Mouse (Mus musculus): ENCODE measurements at regions not wholly inside any gene's neighbourhood (a gene's known extent, or its start where the extent isn't known, plus 50 kb on each side); places are given as distances from the start of the nearest gene placed in this dataset.

DNA sequence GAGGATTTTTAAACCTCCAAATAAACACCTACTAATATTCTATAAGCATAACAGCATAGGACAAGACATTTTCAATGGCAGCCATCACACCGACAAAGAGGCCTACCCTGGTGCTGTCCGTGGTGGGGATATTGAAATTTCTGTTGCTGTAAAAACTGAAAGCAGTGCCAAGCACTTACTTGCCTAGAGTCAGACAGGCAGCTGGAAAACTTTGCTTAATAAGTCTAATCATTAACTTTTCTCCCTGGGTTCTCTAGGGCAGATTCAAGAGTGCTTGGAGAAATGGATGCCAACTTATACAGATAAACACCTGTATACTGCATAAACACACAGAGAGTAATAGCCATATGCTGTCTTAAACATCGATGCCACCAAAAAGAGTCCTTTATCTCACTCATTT is 192.3 kb upstream of the Ddx18 start:
- Histone ChIP-seq H3K27me3 (no peaks in the 10 kb centered on the region), H3K9me3 (no peaks in the 10 kb centered on the region), H3K36me3 (no peaks in the 10 kb centered on the region), H3K4me1 (replicated peaks) (no peaks in the 10 kb centered on the region), H3K4me3 (no peak overlapping the region), H3K4me2 (no peak overlapping the region), H3K9ac (no peak overlapping the region), H3K27ac (replicated peaks) (no peak overlapping the region)
- no peak for ATAC-seq (ENCODE audit: low read depth)
- WGBS: 80% methylated on average over 3 of the region's 3 CpGs

DNA sequence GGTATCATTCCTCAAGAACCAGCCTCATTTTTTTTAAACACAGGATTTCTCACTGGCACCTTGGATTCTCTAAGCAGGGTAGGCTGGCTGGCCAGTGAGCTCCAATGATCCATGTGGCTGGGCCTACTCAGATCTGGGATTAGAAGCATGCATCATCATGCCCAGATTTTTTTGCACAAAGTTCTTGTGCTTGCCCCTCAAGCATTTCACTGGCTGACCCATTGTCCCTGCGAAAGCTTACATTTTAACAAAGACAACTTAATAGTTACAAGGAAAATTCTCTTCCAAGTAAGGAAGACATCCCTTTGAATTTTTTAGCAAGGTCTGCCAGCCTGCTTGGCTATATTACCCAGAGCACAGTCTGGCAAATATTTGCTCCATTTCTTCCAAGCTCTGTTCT is 177.4 kb upstream of the Ddx18 start:
- Histone ChIP-seq H3K4me2 (no peak overlapping the region), H3K36me3 (no peaks in the 10 kb centered on the region), H3K27me3 (no peaks in the 10 kb centered on the region), H3K4me1 (replicated peaks) (no peaks in the 10 kb centered on the region), H3K4me3 (no peak overlapping the region), H3K9me3 (no peaks in the 10 kb centered on the region), H3K9ac (no peak overlapping the region), H3K27ac (replicated peaks) (no peak overlapping the region)
- no peak for ATAC-seq (ENCODE audit: low read depth)
- 91% methylated on average over 1 of the region's 1 CpGs for WGBS

DNA sequence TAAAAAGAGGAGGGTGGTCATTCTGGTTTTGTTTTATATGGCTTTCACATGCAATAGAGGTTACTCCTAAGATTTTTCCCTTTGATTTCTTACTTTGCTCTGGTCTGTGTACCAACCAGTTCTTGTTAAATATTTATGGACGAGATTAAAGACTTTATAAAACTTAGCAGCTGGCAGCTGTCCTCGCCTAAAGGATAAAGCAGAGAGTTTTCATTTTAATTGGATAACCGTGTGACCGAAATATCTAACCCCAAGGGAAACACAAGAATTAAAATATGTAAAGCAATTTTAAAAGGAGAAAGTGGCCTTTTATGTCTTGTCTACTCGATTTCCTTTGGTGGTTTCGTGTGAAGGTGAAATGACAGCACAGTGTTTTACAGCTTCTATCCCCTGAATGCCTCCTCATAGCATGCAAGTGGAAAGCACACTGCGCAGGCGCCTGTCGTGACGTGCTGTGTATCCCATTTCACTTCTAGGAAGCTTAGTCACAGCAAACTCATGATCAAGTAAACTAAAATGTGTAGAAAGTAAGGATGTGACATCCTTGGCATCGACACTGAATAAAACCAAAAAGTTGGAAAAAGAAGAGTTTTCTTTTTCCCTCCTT is 167.4 kb upstream of the Ddx18 start:
- no peaks in the 10 kb centered on the region for H3K27me3 ChIP-seq
- WGBS: 66% methylated on average over 11 of the region's 11 CpGs
- ATAC-seq (ENCODE audit: low read depth): no peak
- H3K9me3 ChIP-seq: no peaks in the 10 kb centered on the region
- H3K27ac ChIP-seq (replicated peaks): no peak overlapping the region
- peaks cover 3% of the 10 kb centered on the region; the same call in 1 of the 2 replicates for H3K4me1 ChIP-seq (replicated peaks)
- no peak overlapping the region for H3K4me3 ChIP-seq
- no peaks in the 10 kb centered on the region for H3K36me3 ChIP-seq
- no peak overlapping the region for H3K9ac ChIP-seq
- H3K4me2 ChIP-seq: no peak overlapping the region

DNA sequence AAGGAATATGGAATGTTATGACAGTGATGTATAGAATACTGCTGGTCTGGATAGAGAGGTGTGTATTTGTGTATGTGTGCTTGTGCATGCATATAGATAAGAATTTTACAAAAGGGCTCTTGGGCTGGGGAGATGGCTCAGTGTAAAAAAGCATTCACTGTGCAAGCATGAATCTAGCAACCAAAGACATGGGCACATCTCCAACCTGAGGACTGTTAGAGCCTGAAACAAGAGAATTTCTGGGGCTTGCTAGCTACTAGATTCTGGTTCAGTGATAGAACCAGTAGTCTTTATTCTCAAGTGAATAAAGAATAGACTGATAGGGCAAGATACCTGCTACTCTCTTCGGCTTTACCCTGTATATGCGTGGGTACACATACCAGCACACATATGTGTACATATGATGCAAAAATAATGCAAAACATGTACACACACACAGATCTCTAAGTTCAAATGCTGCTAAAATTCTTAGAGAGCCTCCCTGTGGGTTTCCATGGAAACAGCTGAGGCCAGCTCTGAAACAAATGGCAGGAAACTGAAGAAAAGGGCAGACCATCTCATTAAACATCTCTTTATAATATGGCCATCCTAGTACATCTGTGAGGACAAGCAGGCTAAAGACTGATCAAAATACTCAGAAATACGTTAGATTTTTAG is 166.8 kb upstream of the Ddx18 start:
- Histone ChIP-seq H3K4me3 (no peak overlapping the region), H3K27me3 (no peaks in the 10 kb centered on the region), H3K4me1 (replicated peaks) (peaks cover 3% of the 10 kb centered on the region; the same call in 1 of the 2 replicates), H3K27ac (replicated peaks) (no peak overlapping the region), H3K9ac (no peak overlapping the region), H3K9me3 (no peaks in the 10 kb centered on the region), H3K36me3 (no peaks in the 10 kb centered on the region), H3K4me2 (no peak overlapping the region)
- 77% methylated on average over 3 of the region's 3 CpGs for WGBS
- ATAC-seq (ENCODE audit: low read depth): no peak

DNA sequence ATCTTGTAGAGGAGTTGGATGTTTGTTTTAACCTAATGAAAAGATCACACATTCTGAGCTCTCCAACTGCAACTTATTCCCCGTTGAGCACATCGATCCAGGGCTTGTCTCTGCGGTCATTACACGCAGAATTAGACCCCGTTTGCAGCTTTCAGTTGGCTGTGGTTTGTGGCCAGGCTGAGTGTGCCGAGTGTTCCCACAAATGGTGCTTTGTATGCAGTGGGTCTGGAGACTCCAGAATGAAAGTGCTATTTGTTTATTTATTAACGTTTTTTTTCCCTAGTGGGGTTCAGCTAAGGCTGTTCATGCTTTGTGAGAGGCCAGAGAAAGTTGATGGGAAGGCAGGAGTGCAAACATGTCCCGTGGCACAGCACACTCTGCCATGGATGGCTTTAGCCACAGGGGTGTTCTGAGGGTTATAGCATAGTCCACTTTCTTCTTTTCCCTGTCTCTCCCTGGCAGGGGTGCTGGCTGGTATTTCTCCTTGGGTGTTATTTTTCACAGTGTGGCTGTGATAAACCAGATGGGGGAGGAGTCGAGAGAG is 141.6 kb upstream of the Ddx18 start:
- no peak overlapping the region for H3K4me3 ChIP-seq
- no peak overlapping the region for H3K9ac ChIP-seq
- ATAC-seq (ENCODE audit: low read depth): peak; percentile 27; the same call in 1 of the 2 replicates
- no peak overlapping the region for H3K27ac ChIP-seq (replicated peaks)
- WGBS: 73% methylated on average over 9 of the region's 9 CpGs
- no peak overlapping the region for H3K4me2 ChIP-seq
- no peaks in the 10 kb centered on the region for H3K36me3 ChIP-seq
- no peaks in the 10 kb centered on the region for H3K4me1 ChIP-seq (replicated peaks)
- no peaks in the 10 kb centered on the region for H3K27me3 ChIP-seq
- no peaks in the 10 kb centered on the region for H3K9me3 ChIP-seq

GRCm38 (mm10) chr1:121708301-121708700 is 140.5 kb upstream of the Ddx18 start:
- 73% methylated on average over 10 of the region's 10 CpGs for WGBS
- no peak for ATAC-seq (ENCODE audit: low read depth)

GRCm38 (mm10) chr1:121701826-121702225 is 134.0 kb upstream of the Ddx18 start:
- ATAC-seq (ENCODE audit: low read depth): no peak
- no peak overlapping the region for H3K4me3 ChIP-seq
- H3K36me3 ChIP-seq: no peaks in the 10 kb centered on the region
- no peak overlapping the region for H3K27ac ChIP-seq (replicated peaks)
- 59% methylated on average over 7 of the region's 7 CpGs for WGBS
- no peaks in the 10 kb centered on the region for H3K27me3 ChIP-seq
- H3K4me1 ChIP-seq (replicated peaks): no peaks in the 10 kb centered on the region
- H3K9me3 ChIP-seq: no peaks in the 10 kb centered on the region
- no peak overlapping the region for H3K4me2 ChIP-seq
- H3K9ac ChIP-seq: no peak overlapping the region

More at GRCm38 (mm10) chr1:121708301-121708700, 140.5 kb upstream of the Ddx18 start:
- Histone ChIP-seq H3K27ac (replicated peaks) (no peak overlapping the region), H3K9me3 (no peaks in the 10 kb centered on the region), H3K9ac (no peak overlapping the region), H3K36me3 (no peaks in the 10 kb centered on the region), H3K27me3 (no peaks in the 10 kb centered on the region), H3K4me2 (no peak overlapping the region), H3K4me1 (replicated peaks) (no peaks in the 10 kb centered on the region), H3K4me3 (no peak overlapping the region)

DNA sequence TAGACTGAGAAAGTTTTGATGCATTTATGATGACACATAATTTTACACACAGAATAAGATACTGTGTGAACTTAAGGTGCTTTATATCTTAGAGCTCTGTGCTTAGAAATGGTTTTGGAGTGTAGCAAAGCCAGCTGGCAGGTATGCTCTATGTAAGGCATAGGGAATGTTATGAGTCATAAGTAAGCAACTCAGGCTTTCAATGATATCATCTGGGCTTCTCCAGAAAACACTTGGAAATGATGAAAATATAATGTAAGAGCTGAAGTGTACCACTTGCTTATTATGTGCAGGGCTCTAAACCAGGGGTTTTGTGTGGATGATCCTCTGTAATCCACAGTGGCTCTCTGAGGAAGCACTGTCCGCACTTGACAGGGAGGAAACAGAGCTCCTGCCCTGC is 86.1 kb upstream of the Ddx18 start:
- H3K4me3 ChIP-seq: no peak overlapping the region
- H3K27ac ChIP-seq (replicated peaks): no peak overlapping the region
- 91% methylated on average over 1 of the region's 1 CpGs for WGBS
- H3K9me3 ChIP-seq: no peaks in the 10 kb centered on the region
- no peak overlapping the region for H3K4me2 ChIP-seq
- no peaks in the 10 kb centered on the region for H3K27me3 ChIP-seq
- ATAC-seq (ENCODE audit: low read depth): no peak
- H3K4me1 ChIP-seq (replicated peaks): no peaks in the 10 kb centered on the region
- H3K9ac ChIP-seq: no peak overlapping the region
- H3K36me3 ChIP-seq: no peaks in the 10 kb centered on the region

DNA sequence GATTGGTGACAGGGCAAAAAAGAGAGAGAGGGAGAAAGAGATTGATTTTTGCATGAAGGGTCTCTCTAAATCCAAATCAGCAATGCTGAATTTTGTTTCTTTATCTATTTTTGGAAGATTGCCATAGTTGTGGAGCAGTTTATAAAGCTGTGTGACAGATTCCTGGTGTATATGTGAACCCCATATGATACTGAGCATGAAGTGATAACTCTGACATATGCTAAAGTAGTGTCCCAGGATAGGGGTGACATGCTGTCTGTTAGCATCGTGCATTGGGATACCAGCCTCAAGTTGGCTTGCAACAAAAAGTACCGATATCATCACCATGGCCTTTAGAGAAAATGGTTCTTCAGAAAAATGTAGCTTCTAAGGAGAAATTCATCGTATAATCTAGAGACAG is 82.3 kb upstream of the Ddx18 start:
- no peaks in the 10 kb centered on the region for H3K27me3 ChIP-seq
- H3K27ac ChIP-seq (replicated peaks): no peak overlapping the region
- ATAC-seq (ENCODE audit: low read depth): no peak
- H3K9me3 ChIP-seq: no peaks in the 10 kb centered on the region; the same call in 1 of the 2 replicates
- no peak overlapping the region for H3K9ac ChIP-seq
- H3K4me3 ChIP-seq: no peak overlapping the region
- no peaks in the 10 kb centered on the region for H3K4me1 ChIP-seq (replicated peaks)
- WGBS: 87% methylated on average over 3 of the region's 3 CpGs
- no peak overlapping the region for H3K4me2 ChIP-seq
- no peaks in the 10 kb centered on the region for H3K36me3 ChIP-seq

- Histone ChIP-seq H3K4me2 (no peak overlapping the region), H3K9me3 (no peaks in the 10 kb centered on the region), H3K27ac (replicated peaks) (no peak overlapping the region), H3K4me3 (no peak overlapping the region), H3K36me3 (no peaks in the 10 kb centered on the region), H3K4me1 (replicated peaks) (no peaks in the 10 kb centered on the region), H3K27me3 (no peaks in the 10 kb centered on the region), H3K9ac (no peak overlapping the region)
- ATAC-seq (ENCODE audit: low read depth): no peak
- 84% methylated on average over 2 of the region's 2 CpGs for whole genome bisulfite sequencing
Measured at GRCm38 (mm10) chr1:121631466-121631865, 63.7 kb upstream of the Ddx18 start.

GRCm38 (mm10) chr1:121620262-121620661 is 52.5 kb upstream of the Ddx18 start:
- H3K4me3 ChIP-seq: no peak overlapping the region
- no peak for ATAC-seq (ENCODE audit: low read depth)
- WGBS: 68% methylated on average over 7 of the region's 7 CpGs
- no peak overlapping the region for H3K9ac ChIP-seq
- H3K4me2 ChIP-seq: no peak overlapping the region
- no peaks in the 10 kb centered on the region for H3K4me1 ChIP-seq (replicated peaks)
- H3K27me3 ChIP-seq: no peaks in the 10 kb centered on the region
- H3K36me3 ChIP-seq: no peaks in the 10 kb centered on the region
- H3K27ac ChIP-seq (replicated peaks): no peak overlapping the region
- no peaks in the 10 kb centered on the region for H3K9me3 ChIP-seq

DNA sequence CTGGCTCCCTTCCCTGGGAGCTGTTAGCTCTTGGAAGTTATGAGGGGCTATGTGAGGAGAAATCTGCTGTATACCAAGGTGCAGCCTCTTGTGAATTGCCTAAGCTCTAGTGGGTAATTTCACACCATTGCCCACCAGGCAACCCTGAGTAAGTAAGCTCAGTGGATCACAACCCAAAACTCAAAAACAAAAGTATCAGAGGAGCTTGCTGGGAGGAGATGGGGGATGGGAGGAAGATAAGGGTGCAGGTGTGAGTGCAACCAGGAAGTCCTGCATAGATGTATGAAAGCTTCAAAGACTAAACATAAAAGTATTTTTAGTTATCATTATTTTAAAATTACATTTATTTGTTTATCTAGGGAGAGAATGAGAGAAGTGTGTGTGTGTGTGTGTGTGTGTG is 50.8 kb upstream of the Ddx18 start:
- Histone ChIP-seq H3K9ac (no peak overlapping the region), H3K36me3 (no peaks in the 10 kb centered on the region), H3K27me3 (no peaks in the 10 kb centered on the region), H3K4me3 (no peak overlapping the region), H3K9me3 (no peaks in the 10 kb centered on the region), H3K27ac (replicated peaks) (no peak overlapping the region), H3K4me2 (no peak overlapping the region), H3K4me1 (replicated peaks) (no peaks in the 10 kb centered on the region)
- ATAC-seq (ENCODE audit: low read depth): no peak
